Mouse (Mus musculus): Measurements from ENCODE around the gene Mfap2.

GRCm38 (mm10) chr4:140967386-140968159 lies 42.6 kb upstream of the Mfap2 start:
- TF ChIP-seq CTCF (IDR thresholded peaks at IDR 0.05; ENCODE audit: insufficient read depth, low read length), result no peak
- no peak for TF ChIP-seq POLR2A (IDR thresholded peaks at IDR 0.05; ENCODE audit: borderline replicate concordance, extremely low read depth, low read depth, low read length)

Measured in lung, adult 2 months (tissue).